Mouse (Mus musculus) lung, postnatal 10 days (tissue): Measurements from ENCODE around the gene Slc35f5.
A peak's percentile ranks its signal among the peaks of the same experiment; 100 is the strongest.
"Not testable (repeated sequence)": the region's sequence is repeated elsewhere in the genome, so short reads cannot be mapped to it uniquely, and the experiment has no call there.

Experiments
- DNase-seq: peaks from one replicate; pipeline ENCODE4 v3.0.0; 2021

Slc35f5 gene

GRCm38 (mm10) chr1:125560259-125561192 lies at the start of gene Slc35f5:
Gene Slc35f5 (plus strand): TSS chr1:125560595.
- peak; percentile 99 for DNase-seq

GRCm38 (mm10) chr1:125514706-125515105 lies 45.7 kb upstream of the Slc35f5 start:
- DNase-seq: no peak

- DNase-seq: no peak
These were observed 43.3 kb upstream of the Slc35f5 start for GRCm38 (mm10) chr1:125516910-125517659.

GRCm38 (mm10) chr1:125519107-125519611 lies 41.2 kb upstream of the Slc35f5 start:
- DNase-seq: peak; percentile 80

DNA sequence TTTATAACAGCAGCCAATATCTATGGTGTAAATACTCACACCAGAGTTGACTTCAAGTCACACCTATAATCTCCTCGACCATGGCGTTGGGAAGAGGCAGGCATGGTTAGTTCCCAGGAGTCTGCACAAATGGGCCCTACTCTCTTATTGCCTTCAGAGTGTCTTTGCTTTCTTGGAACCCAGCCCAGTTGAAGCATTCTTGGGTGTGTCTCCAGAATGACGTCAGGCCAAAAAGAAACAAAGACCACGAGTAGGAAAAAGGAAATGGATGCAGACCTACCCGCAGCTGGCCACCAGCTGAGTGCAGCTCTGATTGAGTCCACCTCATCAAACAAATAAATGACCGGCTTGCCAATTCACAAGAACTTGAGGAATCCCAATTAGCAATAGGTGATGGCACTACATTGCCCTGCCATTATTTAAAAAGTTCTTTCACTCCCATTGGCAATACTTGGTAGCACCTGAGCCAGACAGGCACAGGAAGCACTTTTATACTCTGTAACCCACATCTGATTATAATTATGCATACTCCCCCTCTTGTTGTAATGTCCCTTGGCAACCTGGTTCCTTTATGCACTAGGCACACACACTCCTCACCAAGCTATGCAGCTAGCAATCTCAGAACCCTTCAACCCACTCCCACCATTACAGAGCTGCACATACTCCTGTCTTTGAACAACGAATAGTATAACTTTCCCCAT lies 34.3 kb upstream of the Slc35f5 start:
- DNase-seq: peak; percentile 86

DNA sequence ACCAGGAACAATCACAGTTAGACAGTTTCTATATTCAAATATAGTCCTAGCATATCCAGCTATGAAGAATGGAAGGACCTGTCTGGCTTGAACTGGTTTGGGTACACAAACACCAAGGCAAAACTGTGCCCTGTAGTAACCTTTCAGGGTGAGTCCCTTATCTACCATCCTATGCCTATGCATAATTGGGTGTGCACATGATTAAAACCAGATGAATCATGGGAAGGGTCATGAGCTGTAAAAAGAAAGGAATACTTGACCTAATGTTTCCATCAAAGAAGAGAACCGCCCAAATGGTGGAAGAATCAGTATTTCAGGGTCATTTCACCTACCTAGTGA lies 33.8 kb upstream of the Slc35f5 start:
- DNase-seq: no peak

GRCm38 (mm10) chr1:125527364-125527763 lies 33.0 kb upstream of the Slc35f5 start:
- DNase-seq: no peak

DNA sequence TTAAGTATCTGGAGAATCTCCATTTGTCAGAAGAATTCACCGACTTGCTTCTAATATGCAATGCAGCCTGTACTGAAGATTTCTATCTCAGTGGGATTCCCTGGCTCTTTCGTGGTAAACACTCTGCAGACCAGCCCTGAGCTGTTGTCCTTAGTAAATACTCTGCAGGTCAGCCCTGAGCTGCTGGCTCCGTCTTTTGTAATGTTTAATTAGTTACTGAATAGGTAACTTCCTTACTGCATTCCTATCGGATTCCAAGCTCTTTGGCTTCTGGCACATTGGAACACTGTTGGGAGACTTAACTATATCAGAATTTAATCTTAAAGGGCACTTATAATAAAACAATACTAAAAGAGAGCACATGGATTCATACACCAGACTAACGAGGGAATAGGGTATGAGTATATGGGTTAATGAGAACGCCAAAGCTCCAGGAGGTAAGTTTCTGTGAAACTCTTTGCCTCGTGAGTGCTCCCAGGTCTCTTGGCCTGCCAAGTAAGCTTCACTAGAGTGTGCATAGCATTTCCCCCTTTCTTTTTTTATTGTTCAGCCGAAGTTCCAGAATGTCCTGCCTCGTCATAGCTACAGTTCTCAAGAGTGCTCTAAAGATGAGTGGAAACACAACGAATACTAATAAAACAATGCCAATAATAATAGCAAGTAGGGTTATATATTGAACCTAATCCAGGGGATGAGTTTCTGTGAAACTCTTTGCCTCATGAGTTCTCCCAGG lies 27.0 kb upstream of the Slc35f5 start:
- DNase-seq: not testable (repeated sequence)

DNA sequence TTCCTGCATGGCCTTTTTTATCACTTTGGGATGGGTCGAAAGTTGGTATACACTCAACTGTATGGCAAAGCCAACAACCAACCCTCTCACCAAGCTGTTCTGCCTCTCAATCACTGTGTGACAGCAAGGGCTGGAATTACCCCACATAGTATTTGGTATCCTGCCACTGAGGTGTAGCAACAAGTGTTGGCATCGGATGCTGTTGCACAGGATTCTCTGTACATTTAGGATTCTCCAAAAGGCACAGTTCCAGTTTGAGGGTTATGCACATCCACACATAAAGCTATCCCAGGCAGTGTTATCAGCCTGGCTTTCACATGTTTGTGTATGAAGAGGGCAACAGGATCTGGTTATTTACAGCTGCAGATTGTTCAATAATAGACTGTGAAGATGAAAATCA lies 23.3 kb upstream of the Slc35f5 start:
- DNase-seq: no peak

GRCm38 (mm10) chr1:125537776-125538175 lies 22.6 kb upstream of the Slc35f5 start:
- no peak for DNase-seq

DNA sequence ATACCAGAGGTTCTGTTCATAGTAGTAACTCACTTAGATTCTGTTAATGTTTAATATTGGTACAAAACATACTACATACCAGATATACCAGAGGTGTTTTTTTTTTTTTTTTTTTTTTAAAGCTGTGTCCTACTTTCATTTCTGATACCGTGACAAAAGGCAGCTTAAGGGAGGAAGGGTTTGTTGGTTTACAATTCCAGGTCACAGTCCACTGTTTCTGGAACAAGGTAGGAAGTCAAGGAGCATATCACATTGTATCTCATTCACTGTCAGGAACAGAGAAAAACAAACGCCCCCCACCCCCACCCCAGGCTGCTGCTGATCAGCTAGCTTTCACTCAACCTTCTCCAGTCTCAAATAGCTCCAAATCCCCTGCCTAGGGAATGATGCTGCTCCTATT lies 21.1 kb upstream of the Slc35f5 start:
- DNase-seq: no peak

DNA sequence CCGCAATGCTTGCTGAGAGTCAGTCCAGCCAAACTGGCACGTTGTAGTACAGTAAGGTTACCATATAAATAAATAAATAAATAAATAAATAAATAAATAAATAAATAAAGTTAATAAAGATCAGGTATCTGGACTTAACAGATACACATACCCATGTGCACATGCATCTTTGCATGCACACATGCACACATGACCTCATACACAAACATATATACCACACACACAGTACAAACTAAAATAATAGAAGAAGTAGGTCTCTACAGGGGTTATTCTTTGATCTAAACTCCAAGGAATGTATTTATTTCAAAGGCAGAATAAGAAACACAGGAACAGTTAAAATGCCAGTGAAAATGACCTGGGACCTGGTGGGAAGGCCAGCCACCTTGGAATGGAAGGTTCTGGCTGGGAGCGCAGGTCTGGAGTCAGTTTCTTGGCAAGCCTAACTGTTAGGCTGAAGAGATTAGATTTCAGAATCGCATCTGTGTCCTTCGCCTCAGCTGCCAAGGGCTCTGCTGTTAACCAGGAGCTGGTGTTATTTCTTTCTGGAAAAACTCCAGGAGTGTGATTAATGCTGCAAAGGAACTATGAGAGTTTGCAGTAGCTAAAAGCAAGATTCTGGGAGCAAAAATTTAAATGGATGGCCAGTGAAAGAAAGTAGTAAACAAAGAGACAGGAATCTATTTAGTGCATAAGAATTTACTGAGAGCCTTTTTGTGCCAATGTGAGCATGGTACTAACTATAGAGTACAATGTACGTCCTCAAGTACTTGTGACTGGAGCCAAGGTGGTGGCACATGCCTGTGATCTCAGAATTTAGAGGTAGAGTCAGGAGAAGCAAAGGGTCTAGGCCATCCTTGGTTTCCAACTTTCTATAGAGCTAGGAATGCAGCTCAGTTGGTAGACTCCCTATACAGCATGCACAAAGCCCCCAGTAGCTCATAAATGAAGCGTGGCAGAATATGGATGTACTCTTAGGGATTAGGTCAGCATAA lies 18.1 kb upstream of the Slc35f5 start:
- DNase-seq: no peak

- no peak for DNase-seq
These were observed 10.5 kb upstream of the Slc35f5 start for GRCm38 (mm10) chr1:125549872-125550271.

DNA sequence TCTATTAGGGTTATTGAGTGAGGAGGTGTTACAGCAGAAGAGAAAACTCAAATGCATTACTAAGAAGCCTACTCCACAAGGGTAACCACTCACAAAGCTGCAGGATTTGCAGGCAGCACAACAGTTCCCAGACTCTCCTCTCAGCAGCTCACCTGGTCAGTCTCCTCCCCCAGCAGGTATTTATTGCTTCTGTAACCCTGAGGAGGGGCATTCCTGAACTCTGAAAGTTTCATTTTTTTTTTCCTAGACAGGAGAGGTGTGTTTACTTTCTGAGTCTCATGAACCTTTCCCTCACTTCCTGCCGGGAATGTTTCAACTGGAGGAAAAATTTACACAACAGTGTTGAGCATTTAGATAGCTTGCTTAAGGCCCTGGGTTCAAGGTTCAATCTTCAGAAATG lies 10.0 kb upstream of the Slc35f5 start:
- no peak for DNase-seq

DNA sequence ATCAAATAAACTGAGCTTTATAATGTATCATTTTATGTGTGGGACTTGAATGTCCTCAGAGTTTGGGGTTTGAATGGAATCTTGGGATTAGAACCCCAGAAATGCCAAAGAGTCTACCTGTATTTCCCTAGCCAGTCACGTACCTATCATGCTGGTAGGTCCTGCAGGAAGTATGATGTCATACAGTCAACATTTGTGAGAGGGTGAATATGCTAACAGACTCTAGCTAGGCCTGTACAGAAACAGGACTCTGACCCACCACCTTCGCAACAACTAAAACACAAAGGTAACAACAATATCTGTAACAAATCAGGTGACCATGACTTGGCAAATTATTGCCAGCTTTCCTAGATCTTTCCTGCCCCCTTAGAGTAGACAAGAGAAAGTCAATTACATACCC lies 8.8 kb upstream of the Slc35f5 start:
- DNase-seq: no peak

DNA sequence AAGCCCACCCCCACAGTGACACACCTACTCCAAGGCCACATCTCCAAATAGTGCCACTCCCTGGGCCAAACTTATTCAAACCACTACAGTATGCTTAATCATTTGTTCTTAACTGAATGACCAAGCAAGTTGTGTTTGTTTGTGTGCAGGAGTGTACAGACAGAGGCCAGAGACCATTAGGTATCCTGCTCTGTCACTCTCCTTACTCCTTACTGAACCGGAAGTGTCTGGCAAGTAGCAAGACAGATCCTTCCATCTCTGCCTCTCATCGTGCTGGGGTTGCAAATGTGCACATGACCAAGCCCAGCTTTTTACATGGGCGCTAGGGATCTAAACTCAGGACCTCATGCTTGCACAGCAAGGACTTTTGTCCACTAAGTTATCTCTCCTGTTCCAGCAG lies 1.1 kb upstream of the Slc35f5 start:
- DNase-seq: no peak

DNA sequence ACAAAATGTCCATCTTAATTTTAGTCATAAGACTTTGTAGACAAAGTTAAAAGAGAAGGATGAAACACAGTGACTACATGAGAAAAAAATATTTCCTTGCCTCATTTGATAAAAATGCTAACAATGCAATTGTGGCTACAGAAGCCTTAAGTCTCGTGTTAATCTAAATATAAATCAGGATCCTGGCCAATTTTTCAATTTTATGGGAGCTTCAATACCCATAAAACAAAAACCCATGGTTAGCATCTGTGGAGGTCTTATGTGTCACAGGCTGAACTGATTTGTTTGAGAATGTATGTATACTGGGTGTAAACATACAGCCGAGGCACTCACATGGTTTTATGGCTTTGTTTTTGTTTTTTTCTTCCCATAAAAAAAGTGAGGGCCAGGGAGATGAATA lies 674 bp upstream of the Slc35f5 start:
- DNase-seq: no peak

DNA sequence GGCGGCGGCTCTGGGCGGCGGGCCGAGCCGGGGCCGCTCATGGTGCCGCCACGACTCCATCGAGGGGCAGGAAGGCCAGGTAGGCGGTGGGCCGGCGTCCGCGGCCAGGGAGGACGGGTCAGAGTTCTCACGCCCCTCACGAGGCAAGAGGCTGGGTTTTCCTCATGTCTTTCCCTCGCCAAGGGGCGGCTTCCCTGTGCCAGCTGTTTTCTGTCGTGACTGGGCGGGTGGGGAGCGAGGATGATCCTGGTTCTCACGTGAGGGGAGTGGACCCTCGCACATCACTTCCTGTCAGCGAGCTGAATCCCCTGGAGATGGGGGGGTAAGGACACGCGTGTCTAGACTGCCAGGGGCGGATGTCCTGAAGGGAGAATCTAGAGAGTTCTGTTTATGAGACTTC lies 811 bp downstream of the Slc35f5 start:
- peak; percentile 88 for DNase-seq

GRCm38 (mm10) chr1:125561841-125562240 lies 1.4 kb downstream of the Slc35f5 start:
- DNase-seq: no peak

DNA sequence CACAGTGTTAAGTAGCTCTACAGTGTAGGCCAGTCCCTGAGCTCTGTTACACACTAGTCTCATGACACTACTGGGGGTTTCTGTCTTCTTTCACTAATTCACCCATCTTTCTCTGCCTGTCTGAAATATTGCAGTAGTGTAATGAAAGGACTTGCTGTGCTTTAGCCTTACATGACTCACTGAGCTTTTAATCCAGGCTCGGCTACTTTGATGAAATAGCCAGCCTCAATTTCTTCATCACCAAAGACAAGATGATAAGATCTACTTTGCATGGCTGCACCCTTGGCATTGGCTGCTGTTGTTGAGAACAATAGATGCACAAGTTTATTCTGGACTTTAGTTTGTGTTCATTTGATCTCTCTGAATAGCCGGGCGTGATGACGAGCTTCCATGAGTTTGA lies 7.7 kb downstream of the Slc35f5 start:
- peak; percentile 44 for DNase-seq

- DNase-seq: peak; percentile 16
These were observed 13.8 kb downstream of the Slc35f5 start for GRCm38 (mm10) chr1:125574219-125574618.
